Mouse (Mus musculus) liver, adult 2 months (tissue): ENCODE measurements around the gene Pus7. TPM values are rescaled to one million over a fixed set of nuclear protein-coding genes. Genes with fewer than 3 reads are reported as not detected.

Experiments used
- DNase-seq: peaks from one replicate; pipeline ENCODE4 v3.0.0-alpha.2; 2011; ENCODE audit warnings: low read depth, low spot score; ENCODE audit errors: extremely low read depth
- H3K27ac ChIP-seq: fragments of 200-500 bp; replicated peaks from 2 replicates; pipeline ENCODE4 v1.5.1; 2012; ENCODE audit warnings: low read depth, mild to moderate bottlenecking, control low read depth, inconsistent platforms, low read length; ENCODE audit not compliant: insufficient read depth
- H3K27me3 ChIP-seq: fragments of 200-500 bp; 2 replicates; pipeline ENCODE4 v1.6.1; 2012; ENCODE audit warnings: mild to moderate bottlenecking, moderate library complexity, low read length, inconsistent platforms; ENCODE audit not compliant: control insufficient read depth, insufficient read depth
- H3K36me3 ChIP-seq: fragments of 200-500 bp; 2 replicates; pipeline ENCODE4 v1.6.1; 2012; ENCODE audit warnings: low read length, inconsistent platforms; ENCODE audit not compliant: control insufficient read depth, insufficient read depth
- H3K4me1 ChIP-seq: fragments of 200-500 bp; 2 replicates; pipeline ENCODE4 v1.6.1; 2011; ENCODE audit warnings: low read length; ENCODE audit not compliant: control insufficient read depth, insufficient read depth
- H3K4me3 ChIP-seq: fragments of 200-500 bp; 2 replicates; pipeline ENCODE4 v1.5.1; 2011; ENCODE audit warnings: low read depth, mild to moderate bottlenecking, control low read depth, low read length, moderate library complexity; ENCODE audit not compliant: insufficient read depth
- H3K79me2 ChIP-seq: fragments of 200-500 bp; 2 replicates; pipeline ENCODE4 v1.6.1; 2012; ENCODE audit warnings: inconsistent platforms, mild to moderate bottlenecking, low read length, moderate library complexity; ENCODE audit not compliant: control insufficient read depth, insufficient read depth
- H3K9ac ChIP-seq: fragments of 200-500 bp; 2 replicates; pipeline ENCODE4 v1.6.1; 2012; ENCODE audit warnings: low read depth, mild to moderate bottlenecking, control low read depth, inconsistent platforms, low read length
- CTCF ChIP-seq: fragments of 200-500 bp; IDR thresholded peaks from 2 replicates; pipeline ENCODE4 v1.5.1; 2011; ENCODE audit warnings: low read depth, low read length, control low read depth
- POLR2A ChIP-seq: fragments of 200-500 bp; IDR thresholded peaks from 2 replicates; pipeline ENCODE4 v1.6.1; 2011; ENCODE audit warnings: low read length, control low read depth; ENCODE audit not compliant: insufficient read depth; ENCODE audit errors: extremely low read depth
- WGBS: fragments of 180-500 bp; shearing (Covaris S2); methylation state at CpG from one replicate; pipeline ENCODE4 v1.1.7; 2018; 5-methylcytosine and 5-hydroxymethylcytosine counted together
- polyA plus RNA-seq: library from polyadenylated mRNA; depleted of rRNA; stranded (reverse); fragments of >200 nt; gene quantifications from 2 replicates; pipeline ENCODE4 v1.2.3, GENCODE M21; 2012
- total RNA-seq: library from RNA; depleted of rRNA; stranded (reverse); fragments of >200 nt; gene quantifications from 2 replicates; pipeline ENCODE4 v1.2.3, GENCODE M21; 2014

The Pus7 gene
- total and polyA plus RNA-seq, 2 experiments = 2.6 to 6.0 TPM

- no peak overlapping the region for H3K9ac ChIP-seq
- WGBS = 85% methylated on average over 15 of the region's 15 CpGs
- no peak for DNase-seq
- no peak overlapping the region for H3K27ac ChIP-seq
- H3K4me1 ChIP-seq = no peaks in the 10 kb centered on the region
- peaks cover 37% of the 10 kb centered on the region for H3K36me3 ChIP-seq
- H3K4me3 ChIP-seq = no peak overlapping the region
- TF ChIP-seq POLR2A (no peak), CTCF (no peak)
- H3K27me3 ChIP-seq = no peaks in the 10 kb centered on the region
- H3K79me2 ChIP-seq = no peaks in the 10 kb centered on the region
Measured at GRCm38 (mm10) chr5:23816681-23817080, 33.2 kb upstream of the Pus7 start.

- Histone ChIP-seq H3K79me2 (no peaks in the 10 kb centered on the region), H3K4me3 (no peak overlapping the region), H3K4me1 (no peaks in the 10 kb centered on the region), H3K9ac (no peak overlapping the region), H3K27ac (no peak overlapping the region), H3K27me3 (no peaks in the 10 kb centered on the region), H3K36me3 (peaks cover 49% of the 10 kb centered on the region)
- TF ChIP-seq CTCF = no peak
- TF ChIP-seq POLR2A = no peak
- DNase-seq = no peak
- WGBS = 98% methylated on average over 5 of the region's 5 CpGs
Measured at GRCm38 (mm10) chr5:23814841-23815240, 31.3 kb upstream of the Pus7 start.

- Histone ChIP-seq H3K27me3 (no peaks in the 10 kb centered on the region), H3K36me3 (peaks cover 18% of the 10 kb centered on the region; the same call in 1 of the 2 replicates), H3K4me1 (peaks cover 3% of the 10 kb centered on the region), H3K79me2 (no peaks in the 10 kb centered on the region), H3K4me3 (no peak overlapping the region), H3K27ac (no peak overlapping the region), H3K9ac (no peak overlapping the region)
- DNase-seq = no peak
- TF ChIP-seq POLR2A (no peak), CTCF (no peak)
- 97% methylated on average over 2 of the region's 2 CpGs for WGBS
Measured at GRCm38 (mm10) chr5:23792726-23793125, 9.2 kb upstream of the Pus7 start.

- Histone ChIP-seq H3K27ac (no peak overlapping the region), H3K36me3 (peaks cover under 1% of the 10 kb centered on the region; the same call in 1 of the 2 replicates), H3K4me3 (no peak overlapping the region), H3K79me2 (no peaks in the 10 kb centered on the region), H3K27me3 (no peaks in the 10 kb centered on the region), H3K9ac (no peak overlapping the region), H3K4me1 (peaks cover 3% of the 10 kb centered on the region)
- 90% methylated on average over 4 of the region's 4 CpGs for WGBS
- no peak for DNase-seq
- no peak for TF ChIP-seq POLR2A
- TF ChIP-seq CTCF = no peak
Measured at GRCm38 (mm10) chr5:23789078-23789612, 5.6 kb upstream of the Pus7 start.

- 14% methylated on average over 3 of the region's 3 CpGs for WGBS
- Histone ChIP-seq H3K79me2 (no peaks in the 10 kb centered on the region), H3K36me3 (no peaks in the 10 kb centered on the region; the same call in 1 of the 2 replicates), H3K4me3 (peak overlapping the region; percentile 76; the same call in 1 of the 2 replicates), H3K4me1 (peaks cover 3% of the 10 kb centered on the region), H3K27ac (no peak overlapping the region), H3K27me3 (no peaks in the 10 kb centered on the region), H3K9ac (no peak overlapping the region)
- DNase-seq = no peak
- TF ChIP-seq POLR2A = no peak
- no peak for TF ChIP-seq CTCF
Measured at GRCm38 (mm10) chr5:23788390-23788830, 4.9 kb upstream of the Pus7 start.
